Mouse (Mus musculus): ENCODE results near the gene Ablim1.

Gene Ablim1

DNA sequence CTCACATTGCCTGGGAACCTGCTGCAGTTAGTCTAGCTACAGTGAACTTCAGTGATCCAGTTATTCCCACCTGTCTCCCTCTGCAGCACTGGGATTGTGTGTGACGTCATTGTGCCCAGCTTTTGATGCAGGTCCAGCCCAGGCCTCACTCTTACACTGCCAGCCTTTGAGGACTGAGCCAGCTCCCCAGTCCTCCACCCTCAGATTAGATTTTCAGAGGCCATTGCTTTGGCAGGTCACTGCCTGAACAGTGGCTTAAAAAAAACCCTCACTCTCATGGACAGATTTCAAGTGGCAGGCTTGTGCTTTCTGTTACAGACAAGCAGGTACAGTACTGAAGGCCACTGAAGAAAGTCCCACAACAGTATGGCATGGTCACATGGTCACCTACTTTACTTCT lies 30.0 kb upstream of the Ablim1 start:
- intact Hi-C loops (cut with DNase I): no loop called here

- intact Hi-C loops (cut with DNase I): no loop called here
Observed at GRCm38 (mm10) chr19:57343860-57344259, 29.1 kb upstream of the Ablim1 start.

- intact Hi-C loops (cut with DNase I): no loop called here
Observed at GRCm38 (mm10) chr19:57340900-57341742, 26.4 kb upstream of the Ablim1 start.

DNA sequence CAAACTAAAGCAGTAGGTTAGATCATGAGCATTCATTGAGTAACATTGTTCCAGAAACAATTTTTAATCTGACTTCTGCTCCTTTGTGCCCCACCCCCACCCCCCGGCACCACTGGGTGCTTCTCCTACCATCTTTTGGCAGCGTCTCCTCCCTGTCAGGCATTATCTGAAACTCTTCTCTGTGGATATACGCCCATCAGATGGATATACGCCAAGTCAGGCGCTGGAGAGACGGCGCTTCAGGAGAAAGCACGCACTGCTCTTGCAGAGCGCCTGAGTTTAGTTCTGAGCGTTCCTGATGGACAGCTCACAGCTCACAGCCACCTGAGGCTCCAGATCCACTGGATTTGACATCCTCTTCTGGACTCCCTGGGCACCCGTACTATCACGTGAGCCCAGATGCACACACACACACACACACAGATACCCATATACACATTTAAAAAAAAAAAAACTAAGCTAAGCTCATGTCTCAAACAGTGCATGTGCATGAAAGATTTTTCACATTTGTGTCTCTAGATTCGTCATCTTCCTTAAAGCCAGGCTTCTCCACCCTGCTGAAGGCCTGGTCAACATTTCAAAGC lies 24.7 kb upstream of the Ablim1 start:
- intact Hi-C loops (cut with DNase I): no loop called here

- intact Hi-C loops (cut with DNase I): no loop called here
Observed at GRCm38 (mm10) chr19:57335135-57335534, 20.4 kb upstream of the Ablim1 start.

DNA sequence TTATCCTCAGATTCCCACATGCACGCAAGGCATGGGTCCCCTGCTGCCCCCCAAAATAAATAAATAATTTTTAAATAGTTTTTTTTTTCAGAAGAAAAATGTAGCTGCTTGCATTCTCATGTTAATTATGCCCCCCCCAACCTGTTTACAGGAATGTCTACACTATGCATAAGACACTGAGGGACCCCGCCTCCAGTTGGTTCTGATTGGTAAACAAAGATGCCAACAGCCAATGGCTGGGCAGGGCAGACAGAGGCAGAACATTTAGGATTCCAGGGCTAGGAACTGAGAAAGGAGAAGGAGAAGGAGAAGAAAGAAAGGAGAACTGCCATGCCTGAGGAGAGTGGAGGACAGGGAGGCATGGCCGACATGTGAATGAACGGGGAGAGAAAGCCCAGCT lies 18.6 kb upstream of the Ablim1 start:
- intact Hi-C loops (cut with DNase I): no loop called here

GRCm38 (mm10) chr19:57331237-57331636 lies 16.5 kb upstream of the Ablim1 start:
- intact Hi-C loops (cut with DNase I): no loop called here

GRCm38 (mm10) chr19:57330309-57330708 lies 15.6 kb upstream of the Ablim1 start:
- intact Hi-C loops (cut with DNase I): no loop called here

DNA sequence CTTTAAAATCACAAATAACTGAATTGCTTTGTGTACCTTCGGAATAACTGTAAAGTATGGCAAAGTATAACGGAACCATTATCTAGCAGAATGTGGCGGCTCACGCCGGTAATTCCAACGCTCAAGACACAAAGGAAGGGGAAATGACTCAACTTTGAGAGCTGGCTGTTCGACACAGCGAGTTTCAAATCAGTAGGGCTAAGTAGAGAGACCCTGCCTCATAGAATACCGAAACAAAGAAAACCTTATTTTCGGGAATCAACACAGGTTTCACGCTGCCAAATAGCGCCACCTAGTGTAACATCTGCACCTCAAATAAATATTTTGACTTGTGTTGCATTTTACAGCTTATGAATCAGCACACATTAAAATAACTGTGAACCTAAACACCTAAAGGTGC lies 14.1 kb upstream of the Ablim1 start:
- intact Hi-C loops (cut with DNase I): loop anchor here (1.0 to 5.0 kb wide), 4 partner anchors 71 to 261 kb away; no protein-coding TSS in a partner anchor

- intact Hi-C loops (cut with DNase I): loop anchor here (1.0 to 5.0 kb wide), 4 partner anchors 71 to 261 kb away; no protein-coding TSS in a partner anchor
Observed at GRCm38 (mm10) chr19:57328269-57328668, 13.6 kb upstream of the Ablim1 start.

- intact Hi-C loops (cut with DNase I): loop anchor here (1.0 to 5.0 kb wide), 4 partner anchors 70 to 260 kb away; no protein-coding TSS in a partner anchor
Observed at GRCm38 (mm10) chr19:57327679-57328078, 13.0 kb upstream of the Ablim1 start.

DNA sequence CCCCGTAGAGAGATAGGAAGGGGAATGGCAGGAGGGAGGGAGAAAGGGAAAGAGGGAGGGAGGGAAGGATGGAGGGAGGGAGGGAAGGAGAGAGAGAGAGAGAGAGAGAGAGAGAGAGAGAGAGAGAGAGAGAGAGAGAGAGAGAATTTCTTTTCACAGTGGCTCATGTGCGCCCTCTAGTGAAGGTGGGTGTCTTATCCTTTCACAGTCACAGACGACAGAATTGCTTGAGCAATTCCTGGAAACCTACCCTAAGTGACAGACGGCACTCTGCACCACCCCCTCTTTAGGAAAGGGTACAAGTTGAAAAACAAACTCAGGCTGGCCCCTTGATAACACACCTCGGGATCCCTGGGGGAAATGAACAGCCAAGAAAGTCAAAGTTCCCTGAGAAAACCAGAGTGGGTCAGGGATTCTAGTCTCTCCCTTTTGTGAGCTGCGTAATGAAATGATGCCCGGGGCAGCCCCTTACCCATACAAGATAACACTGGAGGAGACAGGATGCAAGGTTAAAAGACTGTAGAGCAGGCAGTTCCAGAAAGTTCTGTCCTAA lies 11.1 kb upstream of the Ablim1 start:
- intact Hi-C loops (cut with DNase I): loop anchor here (1.0 to 5.0 kb wide), 4 partner anchors 69 to 259 kb away; no protein-coding TSS in a partner anchor

DNA sequence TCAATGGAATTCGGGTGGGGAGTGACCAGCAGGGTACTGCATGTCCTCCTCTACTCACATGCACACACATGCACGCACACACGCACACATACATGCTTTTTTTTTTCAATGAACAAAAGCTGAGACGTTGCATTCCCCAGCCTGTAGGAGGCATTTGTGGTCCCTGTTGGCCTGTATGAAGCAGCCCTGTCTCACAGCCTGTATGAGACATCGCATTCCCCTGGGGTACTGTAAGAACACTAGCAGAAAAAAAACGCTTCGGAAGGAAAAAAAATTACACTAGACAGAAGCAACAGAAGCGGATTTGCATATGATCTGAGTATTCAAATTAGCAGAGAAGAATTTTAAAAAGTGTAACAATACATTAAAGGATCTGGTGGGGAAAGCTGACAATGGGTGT lies 8.4 kb upstream of the Ablim1 start:
- intact Hi-C loops (cut with DNase I): no loop called here

GRCm38 (mm10) chr19:57322491-57322890 lies 7.8 kb upstream of the Ablim1 start:
- intact Hi-C loops (cut with DNase I): no loop called here

DNA sequence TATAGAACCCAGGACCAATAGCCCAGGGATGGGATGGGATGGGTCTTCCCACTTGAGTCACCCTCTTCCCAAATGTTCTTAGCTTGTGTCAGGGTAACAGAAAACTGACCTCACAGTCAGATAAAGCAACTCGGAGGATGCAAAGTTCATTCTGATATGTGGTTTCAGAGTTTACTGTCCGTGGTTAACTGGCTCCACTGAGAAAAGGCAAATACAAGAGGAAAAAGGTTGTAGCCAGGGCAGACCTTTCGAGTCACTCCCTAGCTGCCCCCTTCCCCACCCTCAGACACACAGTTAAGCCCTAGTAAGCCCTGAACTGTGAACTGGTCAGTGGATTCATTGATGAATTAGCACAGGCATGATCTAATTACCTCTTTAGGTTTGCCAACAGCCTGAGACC lies 7.1 kb upstream of the Ablim1 start:
- intact Hi-C loops (cut with DNase I): no loop called here

GRCm38 (mm10) chr19:57320656-57321382 lies 6.1 kb upstream of the Ablim1 start:
- intact Hi-C loops (cut with DNase I): no loop called here

GRCm38 (mm10) chr19:57316597-57316996 lies 1.9 kb upstream of the Ablim1 start:
- intact Hi-C loops (cut with DNase I): no loop called here

DNA sequence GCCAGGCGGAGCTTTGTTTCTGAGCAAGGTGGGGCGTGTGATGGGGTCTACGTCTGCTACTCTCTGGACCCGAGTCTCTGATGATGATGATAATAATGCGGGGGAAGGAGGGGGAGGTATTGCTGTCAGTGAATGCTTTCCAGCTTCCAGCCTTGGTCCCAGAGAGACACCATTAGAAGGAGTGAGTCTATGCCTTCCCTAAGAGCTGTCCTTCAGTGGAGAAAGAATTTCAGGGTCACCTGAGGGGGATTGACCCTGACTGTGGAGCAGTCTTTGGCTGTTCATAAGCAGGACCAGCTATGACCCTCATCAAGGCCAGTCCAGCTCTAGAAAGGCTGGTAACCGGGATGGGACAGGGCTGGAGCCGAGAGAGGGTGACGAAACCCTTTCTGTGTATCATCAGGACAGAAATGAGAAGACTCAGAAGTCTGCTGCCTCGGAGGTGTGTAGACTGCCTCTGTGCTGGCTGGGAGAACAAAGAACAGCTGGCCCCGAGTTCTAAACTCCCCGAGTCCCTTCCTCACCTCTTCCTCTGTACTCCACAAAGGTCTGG lies 370 bp upstream of the Ablim1 start:
- intact Hi-C loops (cut with DNase I): no loop called here

DNA sequence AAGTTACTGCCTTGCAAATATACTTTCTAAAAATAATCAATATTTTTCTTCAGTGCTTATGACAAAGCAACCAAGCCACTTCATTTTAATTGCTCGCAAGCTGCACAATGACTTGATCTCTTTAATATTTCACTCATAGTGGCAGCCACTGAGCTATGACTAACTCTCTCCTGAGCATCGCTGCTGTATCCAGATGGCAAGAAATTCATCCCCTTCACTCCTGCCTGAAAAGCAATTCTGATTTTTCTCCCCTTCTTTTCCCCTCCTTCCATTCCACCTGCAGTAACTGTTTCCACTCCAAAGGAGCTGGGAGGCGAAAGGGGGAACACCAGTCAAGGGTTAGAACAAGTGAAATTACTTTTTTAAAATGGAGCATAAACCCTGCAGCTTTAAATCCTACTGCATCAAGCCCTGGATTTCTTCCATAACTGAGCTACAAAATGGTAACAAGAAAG lies 801 bp downstream of the Ablim1 start:
- intact Hi-C loops (cut with DNase I): no loop called here

- intact Hi-C loops (cut with DNase I): no loop called here
Observed at GRCm38 (mm10) chr19:57313226-57313625, 1.5 kb downstream of the Ablim1 start.

DNA sequence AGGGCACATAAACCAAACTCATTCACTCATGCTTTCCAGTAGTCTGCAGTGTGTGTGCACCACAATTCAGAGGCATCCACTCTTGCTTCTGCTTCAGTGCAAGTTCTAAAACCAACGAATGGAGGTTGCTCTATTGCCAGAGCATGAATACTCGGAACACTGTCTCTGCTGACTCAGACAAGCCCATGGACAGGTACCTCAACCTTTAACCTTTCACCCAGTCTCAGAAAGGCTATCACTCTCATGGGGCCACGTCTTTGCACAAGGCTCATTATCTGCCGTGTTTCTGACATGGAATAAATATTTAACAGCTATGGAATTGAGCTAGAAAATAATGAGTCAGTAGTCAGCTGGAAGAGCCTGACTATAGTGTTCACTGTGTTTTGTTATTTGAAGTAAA lies 4.7 kb downstream of the Ablim1 start:
- intact Hi-C loops (cut with DNase I): no loop called here
